Mouse (Mus musculus) left cerebral cortex, postnatal 4 days (tissue): ENCODE measurements around the gene Espl1. TPM values are rescaled to one million over a fixed set of nuclear protein-coding genes. Genes with fewer than 3 reads are reported as not detected.

Experiments used
- DNase-seq: peaks from one replicate; pipeline ENCODE4 v3.0.0-alpha.2; 2022
- intact Hi-C: fragments of 180-260 bp; cut with DNase I; formaldehyde crosslinking; loops from one replicate; pipeline ENCODE4 v1.15.1; 2025
- total RNA-seq, 2 experiments: library from RNA; stranded (reverse); gene quantifications; 2 replicates each; pipeline ENCODE4 v1.2.3; 2021

Gene Espl1
- total RNA-seq, 2 experiments from 2014 or later, result 8.5 to 9.9 TPM

- no peak for DNase-seq
- intact Hi-C loops, result no loop called here
Observed at GRCm38 (mm10) chr15:102366733-102367344, 70.8 kb downstream of the Espl1 start, which contains the start of gene Sp7. Gene Sp7 (minus strand): TSS chr15:102367182.

GRCm38 (mm10) chr15:102369972-102370371, 73.9 kb downstream of the Espl1 start:
- intact Hi-C loops, result no loop called here
- DNase-seq, result no peak

GRCm38 (mm10) chr15:102370727-102371126, 74.7 kb downstream of the Espl1 start:
- DNase-seq, result no peak

More at GRCm38 (mm10) chr15:102370727-102371126, 74.7 kb downstream of the Espl1 start:
- intact Hi-C loops, result no loop called here

Other genes with a start within 250 kb of the Espl1 start
- gene Eif4b, start 222.5 kb upstream of the Espl1 start, total RNA-seq, result 100 to 1,000 TPM; 206 to 211 TPM
- 10 to 100 TPM in 1 of 2 experiments, 1 to 10 TPM in 1; 8.5 to 11.4 TPM for gene Tns2, start 195.9 kb upstream of the Espl1 start, total RNA-seq
- gene Spryd3, start 160.0 kb upstream of the Espl1 start, total RNA-seq, result 100 to 1,000 TPM; 115 to 118 TPM
- 1 to 10 TPM; 1.6 to 2.0 TPM for gene Igfbp6, start 151.9 kb upstream of the Espl1 start, total RNA-seq
- not detected for gene Soat2, start 145.7 kb upstream of the Espl1 start, total RNA-seq
- 10 to 100 TPM; 70.3 to 70.6 TPM for gene Zfp740, start 93.0 kb upstream of the Espl1 start, total RNA-seq
- gene Csad, start 91.5 kb upstream of the Espl1 start, total RNA-seq, result 10 to 100 TPM; 27.8 TPM
- gene Itgb7, start 64.3 kb upstream of the Espl1 start, total RNA-seq, result 1 to 10 TPM in 1 of 2 experiments, under 1 TPM in 1; 0.74 to 1.1 TPM
- 10 to 100 TPM; 15.9 to 16.9 TPM for gene Rarg, start 38.7 kb upstream of the Espl1 start, total RNA-seq
- not detected for gene Gm9918, start 25.7 kb upstream of the Espl1 start, total RNA-seq
- gene Mfsd5, start 16.8 kb upstream of the Espl1 start, total RNA-seq, result 10 to 100 TPM; 31.4 to 33.7 TPM
- gene Pfdn5, start 29.9 kb downstream of the Espl1 start, total RNA-seq, result 100 to 1,000 TPM; 390 to 395 TPM
- 10 to 100 TPM; 60.2 to 65.9 TPM for gene Myg1, start 35.4 kb downstream of the Espl1 start, total RNA-seq
- gene Aaas, start 54.5 kb downstream of the Espl1 start, total RNA-seq, result 10 to 100 TPM; 28.7 to 29.2 TPM
- gene Sp7, start 70.9 kb downstream of the Espl1 start, total RNA-seq, result under 1 TPM; 0.24 to 0.56 TPM
- 10 to 100 TPM; 30.5 to 35.0 TPM for gene Sp1, start 109.9 kb downstream of the Espl1 start, total RNA-seq
- gene Amhr2, start 149.1 kb downstream of the Espl1 start, total RNA-seq, result 1 to 10 TPM in 1 of 2 experiments, under 1 TPM in 1; 0.93 to 1.4 TPM
- 10 to 100 TPM; 18.6 to 20.0 TPM for gene Prr13, start 162.8 kb downstream of the Espl1 start, total RNA-seq
- gene Pcbp2, start 174.3 kb downstream of the Espl1 start, total RNA-seq, result 100 to 1,000 TPM; 546 to 548 TPM
- not detected for gene Gm10337, start 207.5 kb downstream of the Espl1 start, total RNA-seq
- 10 to 100 TPM; 90.1 to 93.0 TPM for gene Map3k12, start 220.8 kb downstream of the Espl1 start, total RNA-seq
- gene Tarbp2, start 221.9 kb downstream of the Espl1 start, total RNA-seq, result 10 to 100 TPM; 71.4 to 72.0 TPM
- 1 to 10 TPM; 3.9 to 5.0 TPM for gene Npff, start 228.7 kb downstream of the Espl1 start, total RNA-seq